Mouse (Mus musculus): ENCODE data around the gene Map2k5. TPM values are rescaled to one million over a fixed set of nuclear protein-coding genes. Genes with fewer than 3 reads are reported as not detected.

The Map2k5 gene
- total RNA-seq, 4 experiments from 2014 or later: 13.9 to 16.2 (median 14.8) TPM

DNA sequence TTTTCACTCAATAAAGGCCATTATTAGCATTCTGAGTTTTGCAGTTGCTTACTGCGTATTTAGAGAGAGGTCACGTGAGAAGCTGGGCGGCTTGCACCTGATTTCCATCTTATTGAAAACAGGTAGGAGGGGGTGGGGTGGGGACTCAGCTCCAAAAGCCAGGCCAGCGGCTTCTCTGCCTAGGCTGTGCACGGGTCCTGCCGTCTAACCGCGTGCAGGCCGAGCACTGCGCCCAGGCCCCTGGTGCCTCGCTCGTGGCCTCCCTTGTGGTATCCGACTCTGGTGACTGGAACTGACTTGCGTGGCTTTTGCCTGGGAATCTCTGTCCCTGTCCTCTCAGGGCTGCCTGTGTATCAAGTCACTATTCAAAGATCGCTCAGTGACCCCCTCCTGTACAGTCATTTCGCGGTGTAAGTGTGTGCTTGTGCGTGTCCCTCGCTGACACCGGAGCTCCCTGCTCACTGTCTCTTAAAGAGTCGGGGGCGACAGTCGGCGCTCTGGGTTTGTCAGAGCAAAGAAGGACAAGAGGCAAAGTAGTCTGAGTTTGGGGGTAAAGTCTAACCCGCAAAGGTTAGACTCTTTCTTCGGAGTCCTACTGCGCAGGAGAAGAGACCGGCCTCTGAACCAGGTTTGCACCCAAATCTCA is 245.6 kb downstream of the Map2k5 start:
- peak in 1 of 2 experiments; percentile 17 for DNase-seq (ENCODE audit: low spot score in 2 of 2)

DNA sequence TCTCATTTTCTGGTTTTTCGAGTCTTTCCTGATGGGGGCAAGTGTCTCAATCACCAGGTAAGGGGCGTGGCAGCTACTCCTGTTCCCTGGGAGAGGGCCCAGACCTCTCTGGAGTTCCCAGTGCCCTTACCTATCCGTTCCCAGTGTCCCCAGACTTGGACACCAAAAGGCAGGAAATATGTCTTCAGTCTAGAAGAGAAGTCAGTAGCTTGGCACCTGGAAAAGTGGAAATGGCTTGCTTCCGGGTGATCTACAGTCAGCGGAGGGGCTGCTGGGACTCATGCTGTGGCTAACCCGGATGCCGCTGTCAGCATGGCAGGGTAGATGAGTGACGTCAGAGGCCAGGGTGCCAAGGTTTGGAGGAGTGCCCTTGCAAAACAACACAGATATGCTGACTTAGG is 248.1 kb downstream of the Map2k5 start:
- no peak for DNase-seq (ENCODE audit: low spot score in 2 of 2)

DNA sequence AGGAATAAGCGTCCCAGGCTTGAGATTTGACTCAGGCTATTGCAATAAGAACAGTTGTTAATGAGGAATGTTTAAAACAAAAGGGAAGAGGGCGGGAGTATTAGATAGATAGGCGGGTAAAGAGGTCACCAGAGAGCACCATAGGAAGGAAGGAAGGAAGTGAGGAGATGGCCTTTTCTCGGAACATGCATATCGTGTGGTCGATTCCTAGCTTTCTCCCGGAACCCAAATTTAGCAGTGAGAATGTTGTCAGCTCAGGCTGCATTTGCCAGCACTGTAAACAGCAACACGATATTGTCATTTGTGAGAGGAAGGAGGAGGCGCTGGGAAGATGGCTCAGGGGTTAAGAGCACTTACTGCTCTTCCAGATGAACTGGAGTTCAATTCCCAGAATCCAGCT is 253.2 kb downstream of the Map2k5 start:
- no peak for DNase-seq (ENCODE audit: low spot score in 2 of 2)

DNA sequence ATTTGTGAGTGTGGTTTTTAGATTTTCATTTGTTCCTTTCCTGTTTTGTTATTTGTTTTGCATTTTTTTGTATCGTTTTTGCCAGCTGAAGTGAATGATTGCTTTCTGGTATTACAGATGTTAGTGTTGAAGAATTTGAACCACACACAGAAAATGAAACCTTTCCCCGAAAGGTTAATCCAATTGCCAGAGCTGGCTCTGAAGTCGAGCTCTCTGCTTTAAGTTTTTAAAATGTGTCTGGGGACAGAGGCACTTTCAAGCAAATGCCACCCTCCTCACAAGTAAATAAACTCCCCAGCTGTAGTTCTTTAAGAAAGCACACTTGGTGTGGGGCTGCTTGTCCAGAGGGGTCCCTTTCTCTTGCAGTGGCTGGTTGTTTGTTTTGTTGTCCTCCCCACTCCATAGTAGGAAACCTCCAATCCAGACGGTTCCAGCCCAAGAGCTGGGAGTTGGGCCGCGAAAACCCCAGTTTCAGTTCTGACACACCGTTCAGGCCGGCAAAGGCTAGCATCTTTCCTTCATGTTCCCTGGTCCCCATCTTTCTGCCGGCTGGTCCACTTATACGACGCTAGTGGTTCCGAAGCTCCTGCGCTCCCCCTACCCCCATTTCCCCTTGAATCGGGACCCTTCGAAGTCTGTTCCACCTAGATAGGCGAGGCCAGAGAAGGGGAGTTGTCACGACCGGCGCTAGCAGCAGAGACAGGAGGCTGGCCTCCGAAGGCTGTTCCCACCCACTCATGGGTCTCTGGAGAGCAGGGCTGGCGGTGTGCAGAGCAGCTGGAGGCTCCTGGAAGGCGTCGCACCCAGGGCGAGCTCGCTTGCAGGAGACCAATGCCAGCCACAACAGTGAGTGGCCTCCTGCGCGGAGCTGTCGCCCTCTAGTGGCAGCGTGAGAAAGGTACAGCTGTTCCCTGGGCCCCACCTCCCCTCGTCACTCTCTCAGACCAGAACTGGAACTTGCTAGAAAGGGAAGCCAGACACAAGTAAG is 254.0 kb downstream of the Map2k5 start:
- DNase-seq (ENCODE audit: low spot score in 2 of 2): peak; percentile 81 to 89

DNA sequence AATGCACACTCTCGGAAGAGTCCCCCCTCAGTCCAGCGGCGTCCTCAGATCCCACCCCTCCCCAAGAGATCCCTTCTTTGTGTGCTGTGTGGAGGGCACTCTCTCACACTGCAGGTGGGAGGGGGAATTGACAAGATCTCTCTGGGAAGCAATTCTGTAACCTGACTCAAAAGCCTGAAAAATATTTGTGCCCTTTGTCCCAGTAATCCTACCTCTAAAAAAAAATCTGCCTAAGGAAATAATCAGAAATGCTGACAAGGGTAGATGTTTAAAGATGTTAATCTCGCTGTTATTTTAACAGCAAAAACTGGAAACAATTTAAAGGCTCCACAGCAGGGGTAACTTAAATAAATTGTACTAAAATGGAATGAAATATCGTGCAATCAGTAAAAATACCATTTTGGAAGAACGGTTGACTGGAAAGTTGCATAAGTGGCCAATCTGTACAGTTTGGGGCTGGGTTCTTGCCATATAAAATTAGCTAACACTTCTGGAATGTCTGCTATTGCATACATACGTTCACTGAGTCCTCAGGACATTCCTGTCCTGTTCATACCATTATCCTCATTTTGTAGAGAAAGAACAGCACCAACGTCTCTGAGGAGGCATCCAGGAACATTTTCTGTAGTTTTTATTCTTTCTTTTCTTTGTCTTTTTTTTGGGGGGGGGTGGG is 255.4 kb downstream of the Map2k5 start:
- DNase-seq (ENCODE audit: low spot score in 2 of 2): no peak

DNA sequence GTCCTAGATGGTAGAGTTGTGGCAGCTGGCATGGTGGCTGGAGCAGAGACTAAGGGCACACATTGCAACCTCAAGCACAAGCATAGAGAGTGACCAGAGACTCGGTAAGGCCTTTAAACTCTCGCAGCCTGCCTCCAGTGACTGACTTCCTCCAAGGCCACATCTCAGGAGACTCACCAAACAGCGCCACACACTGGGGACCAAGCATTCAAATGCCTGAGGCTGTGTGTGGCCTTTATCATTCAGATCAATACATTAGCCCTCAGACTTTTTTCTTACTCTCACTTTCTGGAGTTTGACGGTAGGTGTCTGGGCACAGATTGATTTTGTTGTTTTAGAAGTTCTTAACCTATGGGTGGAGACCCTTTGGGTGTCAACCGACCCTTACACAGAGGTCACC is 259.3 kb downstream of the Map2k5 start:
- no peak for DNase-seq (ENCODE audit: low spot score in 2 of 2)

Other genes starting within 250 kb of the Map2k5 start
- gene Skor1, start 228.9 kb downstream of the Map2k5 start, total RNA-seq (2022): under 1 TPM in 3 of 4 experiments, not detected in 1; 0.07 to 0.13 (median 0.10) TPM
- gene 2300009A05Rik, start 21.3 kb upstream of the Map2k5 start, total RNA-seq (2022): 10 to 100 TPM; 13.8 to 25.5 (median 22.0) TPM
- gene Iqch, start 224.6 kb upstream of the Map2k5 start, total RNA-seq (2022): not detected
- gene Aagab, start 224.8 kb upstream of the Map2k5 start, total RNA-seq (2022): 10 to 100 TPM in 3 of 4 experiments, 1 to 10 TPM in 1; 9.9 to 13.6 (median 12.9) TPM

All from gastrocnemius, adult 8-10 months (tissue).